Mouse (Mus musculus): ENCODE data around the gene Cnpy3. TPM values are rescaled to one million over a fixed set of nuclear protein-coding genes. Genes with fewer than 3 reads are reported as not detected.

Gene Cnpy3
- polyA plus RNA-seq, 1 experiment from 2014 or later: 69.1 TPM

DNA sequence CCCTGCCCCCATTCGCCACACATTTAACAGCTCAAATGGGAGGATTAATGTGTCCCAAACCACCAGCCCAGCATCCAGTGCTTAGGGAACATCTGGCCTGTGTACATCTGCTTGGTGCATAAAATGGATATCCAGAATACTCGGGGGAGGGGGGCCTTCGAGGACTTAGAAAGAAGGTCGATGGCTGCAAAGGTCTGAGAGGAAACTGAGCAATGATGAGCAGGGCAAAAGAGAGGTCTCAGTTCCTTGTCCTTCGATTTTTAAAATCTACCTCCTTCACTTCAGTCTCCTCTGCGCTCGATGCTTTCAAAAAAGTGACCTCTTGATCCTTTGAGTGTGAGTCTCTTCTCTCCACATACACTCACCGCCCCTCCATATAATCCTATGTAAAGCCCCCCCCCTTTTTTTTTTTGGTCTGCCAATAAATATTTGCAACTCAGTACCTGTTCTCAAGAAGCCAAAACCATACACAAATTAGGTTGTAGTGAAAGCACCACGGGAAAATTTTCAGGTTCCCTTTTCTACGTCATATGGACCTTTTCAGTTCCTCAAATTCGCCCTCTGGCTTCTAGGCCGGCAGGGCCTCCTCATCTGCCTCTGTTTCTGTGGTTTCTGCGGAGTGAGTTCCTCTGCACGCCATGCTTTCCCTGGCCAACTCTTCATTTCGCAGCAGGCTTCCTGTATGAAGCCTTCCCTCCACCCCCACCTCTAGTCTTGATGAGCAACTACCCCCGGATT lies 789 bp downstream of the Cnpy3 start:
- Histone ChIP-seq H3K4me1 (peaks cover 16% of the 10 kb centered on the region), H3K9me3 (no peaks in the 10 kb centered on the region), H3K4me3 (peak overlapping the region; percentile 98), H3K4me2 (replicated peaks) (peak overlapping the region; percentile 82), H3K27ac (replicated peaks) (peak overlapping the region; percentile 91), H3K36me3 (peaks cover 4% of the 10 kb centered on the region; the same call in 1 of the 2 replicates), H3K9ac (replicated peaks) (peak overlapping the region; percentile 73), H3K27me3 (no peaks in the 10 kb centered on the region)
- 30% methylated on average over 16 of the region's 16 CpGs for WGBS
- ATAC-seq (replicated peaks): no peak

DNA sequence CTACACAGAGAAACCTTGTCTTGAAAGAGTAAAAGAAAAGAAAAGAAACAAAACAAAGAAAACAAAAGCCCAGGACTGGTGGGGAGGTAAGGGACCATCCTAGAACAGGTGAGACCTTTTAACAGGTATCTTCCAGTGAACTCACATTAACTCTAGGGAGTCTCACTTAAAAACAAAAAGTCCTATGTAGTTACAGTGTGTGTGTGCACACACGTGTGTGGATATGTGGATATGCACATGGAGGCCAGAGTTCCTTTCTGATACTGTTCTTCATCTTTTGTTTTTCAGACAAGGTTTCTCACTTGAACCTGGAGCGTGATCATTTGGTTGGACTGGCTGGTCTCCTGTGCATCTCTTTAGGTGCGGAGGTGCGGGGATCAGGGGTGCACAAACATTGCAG lies 1.4 kb downstream of the Cnpy3 start:
- no peak for ATAC-seq (replicated peaks)
- peaks cover 16% of the 10 kb centered on the region for H3K4me1 ChIP-seq
- 94% methylated on average over 4 of the region's 4 CpGs for WGBS
- peak overlapping the region; percentile 98; the same call in 1 of the 2 replicates for H3K4me3 ChIP-seq
- peaks cover 6% of the 10 kb centered on the region; the same call in 1 of the 2 replicates for H3K36me3 ChIP-seq
- peak overlapping the region; percentile 82 for H3K4me2 ChIP-seq (replicated peaks)
- H3K9me3 ChIP-seq: no peaks in the 10 kb centered on the region
- H3K9ac ChIP-seq (replicated peaks): peak overlapping the region; percentile 73
- no peaks in the 10 kb centered on the region for H3K27me3 ChIP-seq
- no peak overlapping the region for H3K27ac ChIP-seq (replicated peaks)

DNA sequence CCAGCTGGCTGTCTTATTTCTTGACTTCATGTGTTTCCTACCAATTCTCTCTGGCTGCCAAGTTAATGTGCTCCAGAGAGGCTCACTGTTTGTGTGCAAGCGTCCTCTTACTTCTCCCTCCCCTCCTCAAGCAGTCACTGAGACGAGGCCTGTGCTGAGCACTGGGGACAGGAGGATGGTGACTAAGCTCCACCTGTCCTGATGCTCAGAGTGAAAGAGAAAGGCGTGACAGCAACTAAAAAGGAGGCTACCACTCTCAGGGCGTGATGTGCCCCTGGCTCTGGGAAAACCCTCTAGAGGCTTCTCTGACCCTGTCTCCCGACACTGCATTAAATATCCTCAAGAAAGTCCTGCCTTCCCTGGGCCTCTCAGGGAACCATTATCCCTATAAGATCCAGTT lies 2.7 kb downstream of the Cnpy3 start:
- H3K9me3 ChIP-seq: no peaks in the 10 kb centered on the region
- H3K4me3 ChIP-seq: no peak overlapping the region
- peaks cover 10% of the 10 kb centered on the region; the same call in 1 of the 2 replicates for H3K36me3 ChIP-seq
- H3K27ac ChIP-seq (replicated peaks): no peak overlapping the region
- ATAC-seq (replicated peaks): no peak
- WGBS: 86% methylated on average over 5 of the region's 5 CpGs
- H3K4me2 ChIP-seq (replicated peaks): no peak overlapping the region
- no peaks in the 10 kb centered on the region for H3K27me3 ChIP-seq
- H3K9ac ChIP-seq (replicated peaks): no peak overlapping the region
- H3K4me1 ChIP-seq: peaks cover 16% of the 10 kb centered on the region

DNA sequence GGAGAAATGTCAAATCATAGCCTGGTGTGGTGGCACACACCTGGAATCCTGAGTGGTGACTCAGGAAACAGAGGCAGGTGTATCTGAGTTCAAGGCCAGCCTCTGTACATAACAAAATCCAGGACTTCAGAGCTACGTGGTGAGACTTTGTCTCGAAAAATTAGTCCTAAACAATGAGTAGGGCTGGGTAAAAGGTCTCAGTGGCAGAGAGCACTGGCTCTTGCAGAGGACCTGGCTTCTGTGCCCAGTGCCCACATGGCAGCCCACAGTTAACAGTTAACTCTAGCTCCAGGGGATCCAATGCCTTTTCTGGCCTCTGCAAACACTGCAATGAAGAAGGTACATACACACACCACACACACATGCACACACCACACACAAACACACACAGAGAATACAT lies 4.2 kb downstream of the Cnpy3 start:
- 83% methylated on average over 2 of the region's 2 CpGs for WGBS
- Histone ChIP-seq H3K27ac (replicated peaks) (no peak overlapping the region), H3K4me1 (peaks cover 16% of the 10 kb centered on the region), H3K4me2 (replicated peaks) (no peak overlapping the region), H3K4me3 (no peak overlapping the region), H3K9me3 (no peaks in the 10 kb centered on the region), H3K27me3 (no peaks in the 10 kb centered on the region), H3K36me3 (peaks cover 14% of the 10 kb centered on the region; the same call in 1 of the 2 replicates), H3K9ac (replicated peaks) (no peak overlapping the region)
- no peak for ATAC-seq (replicated peaks)

DNA sequence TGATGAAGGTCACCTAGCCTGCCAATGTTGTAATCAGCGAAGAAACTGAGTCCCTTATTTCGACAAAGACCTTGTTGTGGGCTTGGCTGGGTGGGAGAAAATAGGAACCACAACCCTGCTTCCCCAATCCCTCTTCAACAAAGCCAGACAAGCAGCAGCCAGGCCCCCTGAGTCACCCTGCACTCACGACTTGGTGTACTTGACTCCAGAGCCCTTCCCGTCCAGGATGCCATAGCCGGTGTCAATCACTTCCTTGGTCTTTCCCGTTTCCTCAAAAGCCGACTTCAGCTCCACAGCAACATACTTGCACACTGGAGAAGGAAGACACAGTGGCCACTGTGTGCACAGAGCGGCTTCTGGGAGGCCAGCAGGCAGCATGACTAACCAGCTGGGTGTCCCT lies 4.8 kb downstream of the Cnpy3 start:
- Histone ChIP-seq H3K4me2 (replicated peaks) (no peak overlapping the region), H3K9me3 (no peaks in the 10 kb centered on the region), H3K36me3 (peaks cover 17% of the 10 kb centered on the region; the same call in 1 of the 2 replicates), H3K27me3 (no peaks in the 10 kb centered on the region), H3K4me3 (no peak overlapping the region), H3K9ac (replicated peaks) (no peak overlapping the region), H3K4me1 (peaks cover 11% of the 10 kb centered on the region), H3K27ac (replicated peaks) (no peak overlapping the region)
- 83% methylated on average over 8 of the region's 8 CpGs for WGBS
- no peak for ATAC-seq (replicated peaks)

DNA sequence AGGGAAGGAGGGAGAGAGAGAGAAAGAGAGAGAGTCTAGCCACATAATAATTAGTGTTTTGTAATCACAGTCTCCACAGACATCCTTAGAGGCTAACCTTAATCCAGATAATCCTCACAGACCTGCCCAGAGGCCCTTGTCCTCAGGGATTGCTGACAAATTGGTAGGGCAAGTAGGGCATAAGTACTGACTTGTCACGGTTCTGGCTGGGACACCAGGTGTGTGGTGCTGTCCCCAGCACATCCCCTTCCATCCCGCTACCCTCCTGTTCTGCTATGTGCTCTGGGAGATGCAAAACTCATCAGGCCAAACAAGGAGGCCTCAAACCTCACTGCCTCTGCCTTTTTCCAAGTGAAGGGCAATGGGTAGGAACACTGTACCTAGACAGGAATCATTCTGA lies 6.5 kb downstream of the Cnpy3 start:
- no peak overlapping the region for H3K4me2 ChIP-seq (replicated peaks)
- peaks cover 18% of the 10 kb centered on the region; the same call in 1 of the 2 replicates for H3K36me3 ChIP-seq
- no peaks in the 10 kb centered on the region for H3K27me3 ChIP-seq
- no peak for ATAC-seq (replicated peaks)
- no peak overlapping the region for H3K9ac ChIP-seq (replicated peaks)
- no peaks in the 10 kb centered on the region for H3K9me3 ChIP-seq
- no peak overlapping the region for H3K4me3 ChIP-seq
- WGBS: 77% methylated on average over 2 of the region's 2 CpGs
- H3K27ac ChIP-seq (replicated peaks): no peak overlapping the region
- 0 out of 2 replicates have a peak, but pooled peaks cover under 1% of the 10 kb centered on the region for H3K4me1 ChIP-seq

DNA sequence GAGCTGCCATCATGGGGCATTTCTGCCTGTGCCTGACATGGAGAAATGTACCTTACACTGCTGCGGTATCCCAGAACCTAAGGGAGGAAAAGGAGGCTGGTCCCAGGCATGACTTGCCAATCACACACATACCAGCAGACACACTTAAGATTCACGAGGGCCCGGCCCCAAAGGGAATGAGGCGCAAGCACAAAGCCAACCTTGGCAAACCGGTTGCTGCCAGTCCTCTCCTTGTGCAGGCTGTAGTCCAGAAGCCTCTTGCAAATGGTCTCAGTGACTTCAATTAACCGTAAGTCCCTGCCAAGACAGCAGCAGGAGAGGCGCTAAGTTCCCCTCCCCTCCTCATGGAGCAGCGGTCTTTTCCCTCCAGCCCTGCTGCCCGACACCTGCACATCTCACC lies 9.0 kb downstream of the Cnpy3 start:
- WGBS: 88% methylated on average over 9 of the region's 9 CpGs
- H3K36me3 ChIP-seq: peaks cover 18% of the 10 kb centered on the region; the same call in 1 of the 2 replicates
- no peak for ATAC-seq (replicated peaks)

DNA sequence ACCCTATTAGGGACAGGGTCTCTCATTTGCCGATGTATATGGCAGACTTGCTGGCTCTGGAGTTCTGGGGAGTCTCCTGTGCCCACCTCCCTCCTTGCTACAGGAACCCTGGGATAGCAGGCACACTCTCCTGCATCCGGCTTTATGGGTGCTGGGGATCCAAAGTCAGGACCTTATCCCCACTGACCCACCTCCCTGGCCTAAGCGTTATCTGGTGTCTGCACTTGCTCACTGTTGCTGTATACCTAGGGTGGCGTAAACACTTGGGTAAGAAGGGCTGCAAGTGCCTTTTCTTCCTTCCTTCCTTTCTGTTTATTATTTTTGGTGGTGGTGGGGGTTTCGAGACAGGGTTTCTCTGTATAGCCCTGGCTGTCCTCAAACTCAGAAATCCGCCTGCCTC lies 10.7 kb downstream of the Cnpy3 start:
- no peak overlapping the region for H3K4me2 ChIP-seq (replicated peaks)
- no peaks in the 10 kb centered on the region for H3K9me3 ChIP-seq
- no peak overlapping the region for H3K27ac ChIP-seq (replicated peaks)
- ATAC-seq (replicated peaks): no peak
- no peak overlapping the region for H3K9ac ChIP-seq (replicated peaks)
- H3K27me3 ChIP-seq: no peaks in the 10 kb centered on the region
- WGBS: 97% methylated on average over 6 of the region's 6 CpGs
- H3K4me1 ChIP-seq: no peaks in the 10 kb centered on the region
- H3K4me3 ChIP-seq: no peak overlapping the region
- peaks cover 20% of the 10 kb centered on the region; the same call in 1 of the 2 replicates for H3K36me3 ChIP-seq

More for the DNA sequence above, 9.0 kb downstream of the Cnpy3 start:
- no peak overlapping the region for H3K27ac ChIP-seq (replicated peaks)
- H3K4me1 ChIP-seq: no peaks in the 10 kb centered on the region
- no peak overlapping the region for H3K9ac ChIP-seq (replicated peaks)
- no peak overlapping the region for H3K4me2 ChIP-seq (replicated peaks)
- no peak overlapping the region for H3K4me3 ChIP-seq
- no peaks in the 10 kb centered on the region for H3K9me3 ChIP-seq
- no peaks in the 10 kb centered on the region for H3K27me3 ChIP-seq

DNA sequence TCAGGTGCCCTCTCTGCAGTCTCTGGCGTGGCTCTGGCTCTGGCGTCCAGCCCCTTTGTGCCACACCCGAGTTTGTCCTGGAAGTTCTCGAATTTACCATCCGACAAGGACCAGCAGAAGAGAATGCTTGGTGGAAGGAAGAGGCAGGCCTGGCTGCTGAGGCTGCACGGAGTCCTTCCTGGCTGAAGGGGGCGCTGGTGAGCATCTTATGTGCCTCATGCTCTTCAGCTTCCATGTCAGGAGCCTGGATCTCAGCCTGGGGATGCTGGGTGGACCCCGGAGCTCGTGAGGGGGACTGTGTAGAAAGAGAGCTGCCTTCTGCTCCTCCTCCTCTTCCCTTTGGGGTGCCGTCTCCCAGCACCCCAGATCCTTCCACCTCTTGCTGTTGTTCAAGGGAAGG lies 15.9 kb downstream of the Cnpy3 start:
- Histone ChIP-seq H3K27me3 (no peaks in the 10 kb centered on the region), H3K36me3 (peaks cover 18% of the 10 kb centered on the region; the same call in 1 of the 2 replicates), H3K4me1 (no peaks in the 10 kb centered on the region), H3K9me3 (no peaks in the 10 kb centered on the region), H3K4me3 (no peak overlapping the region), H3K27ac (replicated peaks) (no peak overlapping the region), H3K9ac (replicated peaks) (no peak overlapping the region), H3K4me2 (replicated peaks) (no peak overlapping the region)
- 58% methylated on average over 9 of the region's 10 CpGs for WGBS
- no peak for ATAC-seq (replicated peaks)

DNA sequence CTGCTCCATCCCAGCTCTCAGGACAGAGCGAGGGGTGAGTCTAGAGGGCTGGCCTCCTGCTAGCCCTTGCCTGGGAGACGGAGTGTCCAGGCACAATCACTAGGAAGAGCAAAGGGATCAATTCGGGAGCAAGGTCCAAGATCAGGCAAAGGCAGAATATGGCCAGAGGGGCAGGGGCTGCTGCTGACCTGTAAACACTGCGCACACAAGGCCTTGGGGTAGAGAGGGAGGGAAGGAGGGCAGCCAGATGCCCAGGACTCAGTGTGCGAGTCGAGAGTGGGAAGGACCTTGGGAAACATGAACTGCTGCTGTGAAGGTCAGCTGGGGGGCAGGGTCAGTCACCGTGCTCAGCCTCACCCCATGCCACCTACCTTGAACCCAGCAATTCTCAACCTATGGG lies 16.7 kb downstream of the Cnpy3 start:
- ATAC-seq (replicated peaks): no peak
- 93% methylated on average over 7 of the region's 7 CpGs for WGBS
- Histone ChIP-seq H3K36me3 (peaks cover 18% of the 10 kb centered on the region; the same call in 1 of the 2 replicates), H3K27ac (replicated peaks) (no peak overlapping the region), H3K4me1 (no peaks in the 10 kb centered on the region), H3K9ac (replicated peaks) (no peak overlapping the region), H3K4me3 (no peak overlapping the region), H3K27me3 (no peaks in the 10 kb centered on the region), H3K4me2 (replicated peaks) (no peak overlapping the region), H3K9me3 (no peaks in the 10 kb centered on the region)

DNA sequence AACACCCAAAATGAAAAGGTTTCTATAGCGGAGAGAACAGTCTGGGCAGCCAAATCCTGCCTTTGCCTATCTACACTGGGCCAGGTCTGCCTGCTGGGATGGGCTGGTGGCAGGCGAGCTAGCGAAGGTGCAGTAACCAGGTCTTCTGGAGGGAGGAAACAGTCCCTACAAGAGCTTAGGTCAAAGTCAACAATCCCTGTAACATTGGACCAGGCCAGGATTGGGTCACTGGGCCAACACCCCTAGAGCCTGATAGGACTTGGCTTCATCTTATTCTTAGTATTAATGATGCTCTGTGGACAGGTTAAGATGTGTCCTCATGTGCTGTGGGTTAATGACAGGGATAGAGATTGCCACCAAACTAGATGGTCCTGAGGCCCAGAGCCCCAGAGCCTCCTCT lies 18.0 kb downstream of the Cnpy3 start:
- H3K36me3 ChIP-seq: peaks cover 18% of the 10 kb centered on the region; the same call in 1 of the 2 replicates
- H3K4me2 ChIP-seq (replicated peaks): no peak overlapping the region
- H3K9ac ChIP-seq (replicated peaks): no peak overlapping the region
- H3K4me3 ChIP-seq: no peak overlapping the region
- peaks cover 1% of the 10 kb centered on the region; the same call in 1 of the 2 replicates for H3K27me3 ChIP-seq
- 0 out of 2 replicates have a peak, but pooled peaks cover under 1% of the 10 kb centered on the region for H3K4me1 ChIP-seq
- no peak for ATAC-seq (replicated peaks)
- H3K9me3 ChIP-seq: no peaks in the 10 kb centered on the region
- H3K27ac ChIP-seq (replicated peaks): no peak overlapping the region
- 96% methylated on average over 3 of the region's 3 CpGs for WGBS

DNA sequence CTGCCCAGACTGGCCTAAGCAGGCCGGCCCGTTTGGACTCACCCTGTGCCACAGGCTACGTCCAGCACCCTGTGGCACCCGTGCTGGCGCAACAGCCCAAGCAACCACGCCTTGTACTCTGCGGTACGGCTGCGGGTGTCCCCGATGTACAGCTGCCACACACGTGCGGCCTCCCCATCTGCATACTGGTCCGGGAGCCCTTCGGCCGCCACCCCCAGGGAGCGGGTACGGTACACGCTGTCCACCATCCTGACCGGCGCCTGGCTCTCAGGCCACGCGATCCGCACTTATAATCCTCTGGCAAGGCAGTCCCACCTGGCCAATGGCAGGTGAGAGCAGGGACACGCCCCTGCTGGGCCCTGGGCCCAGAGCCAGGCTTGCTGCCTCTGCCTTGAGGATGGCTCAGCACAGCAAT lies 23.1 kb downstream of the Cnpy3 start, which contains the start of gene Gnmt:
Gene Gnmt, minus strand, starts transcription at position 265 of the 415 bp plus-strand sequence.
- Histone ChIP-seq H3K27me3 (peaks cover 7% of the 10 kb centered on the region; the same call in 1 of the 2 replicates), H3K4me1 (0 out of 2 replicates have a peak, but pooled peaks cover 5% of the 10 kb centered on the region), H3K36me3 (peaks cover 3% of the 10 kb centered on the region; the same call in 1 of the 2 replicates), H3K9ac (replicated peaks) (0 out of 2 replicates have a peak within 1 kb of the TSS, but pooled peaks have one; percentile 15), H3K4me2 (replicated peaks) (no peak within 1 kb of the TSS), H3K9me3 (no peaks in the 10 kb centered on the region), H3K4me3 (no peak within 1 kb of the TSS), H3K27ac (replicated peaks) (no peak within 1 kb of the TSS)
- no peak for ATAC-seq (replicated peaks)
- WGBS: 17% methylated on average over 24 of the region's 24 CpGs

Measured in forebrain, embryonic 15.5 days (tissue).